Mouse (Mus musculus) brain, embryonic 14.5 days (tissue): ENCODE data around the gene Rars.
"Not testable (repeated sequence)": the region's sequence is repeated elsewhere in the genome, so short reads cannot be mapped to it uniquely, and the experiment has no call there.

Source experiments
- CTCF ChIP-seq: fragments of 200-500 bp; IDR thresholded peaks from 2 replicates; pipeline ENCODE4 v1.5.1; 2012; ENCODE audit warnings: inconsistent platforms, mild to moderate bottlenecking, moderate library complexity, borderline replicate concordance; ENCODE audit not compliant: insufficient read depth, insufficient read length; ENCODE audit errors: extremely low read depth
- POLR2A ChIP-seq: fragments of 200-500 bp; IDR thresholded peaks from 2 replicates; pipeline ENCODE4 v1.6.1; 2012; ENCODE audit warnings: mild to moderate bottlenecking, inconsistent platforms, borderline replicate concordance; ENCODE audit not compliant: poor library complexity, insufficient read depth, insufficient read length, severe bottlenecking; ENCODE audit errors: extremely low read depth

GRCm38 (mm10) chr11:35792800-35793199 lies 41.5 kb downstream of the Rars start:
- TF ChIP-seq POLR2A, CTCF: not testable (repeated sequence)
